Mouse (Mus musculus) gonadal fat pad, adult 2 months (tissue): Measurements from ENCODE around the gene Pacsin2. TPM values are rescaled to one million over a fixed set of nuclear protein-coding genes. Genes with fewer than 3 reads are reported as not detected.
"Not testable (repeated sequence)": the region's sequence is repeated elsewhere in the genome, so short reads cannot be mapped to it uniquely, and the experiment has no call there.

Experiments used
- DNase-seq: peaks from one replicate; pipeline ENCODE4 v3.0.0-alpha.2; 2012; ENCODE audit warnings: low read depth
- polyA plus RNA-seq: library from polyadenylated mRNA; depleted of rRNA; stranded (reverse); fragments of >200 nt; gene quantifications from 2 replicates; pipeline ENCODE4 v1.2.3, GENCODE M21; 2012

The Pacsin2 gene
- polyA plus RNA-seq, 1 experiment = 39.6 TPM

DNA sequence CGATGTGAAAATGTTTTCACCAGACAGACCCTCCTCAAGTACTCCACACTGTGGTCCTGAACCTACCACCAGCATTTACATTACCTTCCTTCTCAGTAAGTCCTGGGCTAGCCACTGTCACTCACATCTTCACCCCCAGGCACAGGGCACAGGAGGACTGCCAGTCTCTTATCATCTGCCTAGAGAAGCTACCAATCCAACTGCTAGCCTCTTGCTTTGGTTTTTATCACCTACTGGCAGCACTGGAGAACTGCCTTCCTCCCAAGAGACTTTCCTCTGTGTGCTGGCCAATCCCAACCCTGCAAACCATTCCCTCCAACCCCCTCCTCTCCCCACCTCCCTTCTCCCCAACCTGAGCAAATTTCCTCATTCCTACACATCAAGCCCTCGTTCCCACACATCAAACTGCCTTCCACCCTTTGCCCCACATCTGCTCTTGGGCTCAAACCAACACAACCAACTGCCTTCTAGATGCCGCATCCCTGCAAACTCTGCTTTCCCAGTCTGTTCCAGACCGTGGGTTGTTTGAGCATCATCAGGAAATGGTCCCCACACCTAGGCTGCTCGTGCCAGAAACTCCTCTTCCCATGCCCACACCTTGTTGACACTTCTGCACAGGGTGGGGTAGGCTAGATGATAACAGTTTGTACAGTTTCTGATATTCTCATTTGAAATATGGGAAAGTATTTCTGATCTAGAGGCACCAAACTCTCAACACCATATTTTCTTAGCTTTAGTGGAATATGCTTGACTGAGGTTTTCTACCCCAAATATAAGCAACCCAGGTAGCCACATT lies 40.6 kb downstream of the Pacsin2 start:
- no peak for DNase-seq

DNA sequence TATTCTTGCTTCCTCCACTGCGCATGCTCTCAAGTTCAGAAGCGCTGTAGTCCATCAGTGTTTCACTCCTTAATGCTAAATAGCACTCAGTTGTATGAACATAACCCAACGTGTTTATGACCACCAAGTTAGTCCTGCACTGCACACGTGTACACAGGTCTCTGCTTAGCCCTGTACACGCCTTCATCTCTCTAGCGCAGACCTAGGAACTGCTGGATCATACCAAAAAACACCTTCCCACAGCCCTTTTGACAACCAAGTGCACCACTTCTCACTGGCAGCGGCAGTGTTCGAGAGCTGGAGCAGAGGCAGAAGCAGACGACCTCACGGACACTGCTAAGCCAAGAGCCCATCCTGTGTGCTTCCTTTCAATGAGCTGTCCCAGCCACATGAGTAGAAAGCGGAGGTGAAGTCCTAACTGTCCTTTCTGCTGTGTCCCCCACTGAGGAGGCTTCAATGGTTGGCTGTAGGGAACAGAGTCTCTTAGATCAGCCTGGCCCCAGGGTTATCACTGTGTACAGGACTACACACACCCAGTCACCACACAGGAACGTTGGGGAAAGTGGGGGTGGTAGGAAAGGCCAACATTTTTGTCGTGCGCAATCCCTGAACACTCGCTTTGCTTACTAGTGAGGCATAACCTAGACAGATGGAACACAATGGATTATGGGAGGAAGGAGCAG lies 42.0 kb downstream of the Pacsin2 start:
- DNase-seq = no peak

DNA sequence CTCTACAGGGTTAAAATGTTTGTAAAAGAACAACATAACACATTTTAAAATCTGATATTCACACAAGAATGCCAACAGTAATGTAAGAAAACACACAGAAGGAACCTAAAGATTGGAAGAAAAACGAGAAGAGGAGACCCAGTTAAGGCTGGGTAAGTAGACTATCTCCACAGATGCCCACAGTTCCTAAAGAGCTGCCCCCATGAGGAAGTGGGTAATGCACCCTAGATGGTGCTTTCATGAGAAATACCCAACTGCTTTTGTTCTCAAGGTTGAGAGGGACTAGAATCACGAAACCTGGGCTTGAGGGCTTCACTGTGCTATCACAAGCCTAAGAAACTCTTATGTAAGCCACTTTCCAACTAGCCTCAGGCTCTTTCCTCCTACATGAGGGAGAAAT lies 44.8 kb downstream of the Pacsin2 start:
- DNase-seq = peak; percentile 50

DNA sequence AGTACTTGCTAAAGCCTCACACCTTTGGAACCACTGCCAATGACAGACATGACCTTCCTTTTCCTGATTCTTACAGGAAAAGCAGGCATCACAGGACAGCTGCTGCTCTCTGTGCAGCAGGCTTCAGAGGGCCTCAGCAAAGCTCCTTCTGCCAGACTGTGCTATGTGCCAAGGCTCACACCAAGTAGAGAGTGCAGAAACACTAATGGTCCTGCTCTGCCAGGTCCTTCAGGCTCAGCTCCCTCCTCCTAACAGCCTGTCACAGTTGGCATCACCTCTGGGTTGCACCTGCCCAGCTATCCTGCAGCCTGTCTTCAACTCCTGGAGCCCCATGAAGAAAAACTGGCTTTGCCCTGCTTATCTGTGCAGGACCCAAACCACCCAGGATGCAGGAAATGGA lies 45.7 kb downstream of the Pacsin2 start:
- peak; percentile 70 for DNase-seq

DNA sequence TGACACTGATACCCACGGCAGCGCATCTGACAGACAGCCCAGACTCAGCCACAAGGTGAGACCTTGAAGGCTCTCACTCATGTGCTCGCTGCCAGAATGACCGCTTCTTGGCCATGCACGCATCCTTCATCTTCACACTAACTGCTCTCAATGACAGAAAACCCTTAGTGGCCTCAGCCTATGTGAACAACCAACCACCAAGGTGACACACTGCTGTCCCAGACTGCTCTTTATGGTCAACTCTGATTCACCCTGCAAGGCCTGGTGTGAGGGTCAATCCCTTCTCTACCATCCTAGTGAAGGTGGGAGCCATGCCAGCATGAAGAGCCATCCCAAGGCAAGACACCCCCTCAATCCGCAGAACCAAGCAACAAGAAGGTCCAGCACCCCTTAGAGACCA lies 46.5 kb downstream of the Pacsin2 start:
- DNase-seq = no peak

DNA sequence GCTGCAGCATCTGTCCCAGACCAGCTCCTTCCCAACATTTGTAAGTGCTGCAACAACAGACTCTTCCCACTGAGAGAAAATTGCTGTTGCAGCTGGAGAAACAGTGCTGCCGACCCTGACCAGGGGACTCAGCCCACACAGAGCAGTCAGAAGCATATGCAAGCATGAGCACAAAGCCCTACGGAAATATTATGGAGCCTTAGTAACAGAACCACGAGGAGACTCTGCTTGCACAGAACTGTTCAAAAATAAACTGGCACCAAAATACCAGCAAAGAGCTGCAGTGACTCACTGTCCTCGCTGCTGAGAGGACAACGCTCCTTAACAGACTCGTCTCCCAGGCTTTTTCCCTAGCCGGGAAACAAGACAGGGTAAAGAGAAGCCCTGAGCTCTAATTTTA lies 47.0 kb downstream of the Pacsin2 start:
- DNase-seq = no peak

DNA sequence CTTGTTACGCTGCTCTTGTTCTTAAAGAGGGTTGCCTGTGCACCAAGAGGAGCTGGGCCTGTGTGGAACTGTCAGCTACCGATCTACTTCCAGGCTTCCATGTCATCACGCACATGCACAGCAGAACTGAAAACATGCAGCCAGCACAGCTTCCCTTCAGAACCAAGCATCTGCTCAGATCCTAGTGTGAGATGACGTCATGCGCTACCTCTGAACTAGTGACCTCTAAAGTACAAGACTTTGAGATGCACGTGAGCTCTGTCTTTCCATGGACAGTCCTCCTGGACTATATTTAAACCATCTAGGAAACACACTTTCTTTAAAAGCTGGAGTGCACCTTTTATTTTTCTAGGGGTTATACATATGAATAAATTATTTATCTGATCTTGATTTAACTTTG lies 49.0 kb downstream of the Pacsin2 start:
- no peak for DNase-seq

DNA sequence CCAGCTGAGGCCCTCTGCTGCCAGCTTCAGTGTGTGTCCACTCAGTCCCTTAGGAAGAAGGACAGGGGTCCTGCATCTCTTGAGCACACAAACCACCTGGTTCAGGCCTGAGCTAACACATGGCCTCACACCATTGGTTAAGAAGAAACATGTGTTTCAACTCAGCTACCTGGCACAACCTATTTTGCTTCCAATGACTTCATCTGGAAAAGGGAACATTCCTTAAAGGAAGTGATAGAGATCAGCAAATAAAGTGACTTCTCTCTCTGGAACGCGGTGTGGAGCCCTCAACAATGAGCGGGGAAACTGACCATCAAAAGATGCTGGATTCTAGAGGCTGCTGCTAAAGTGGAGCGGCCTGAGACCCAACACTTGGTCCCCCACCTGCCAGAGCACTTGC lies 52.8 kb downstream of the Pacsin2 start:
- DNase-seq = no peak

DNA sequence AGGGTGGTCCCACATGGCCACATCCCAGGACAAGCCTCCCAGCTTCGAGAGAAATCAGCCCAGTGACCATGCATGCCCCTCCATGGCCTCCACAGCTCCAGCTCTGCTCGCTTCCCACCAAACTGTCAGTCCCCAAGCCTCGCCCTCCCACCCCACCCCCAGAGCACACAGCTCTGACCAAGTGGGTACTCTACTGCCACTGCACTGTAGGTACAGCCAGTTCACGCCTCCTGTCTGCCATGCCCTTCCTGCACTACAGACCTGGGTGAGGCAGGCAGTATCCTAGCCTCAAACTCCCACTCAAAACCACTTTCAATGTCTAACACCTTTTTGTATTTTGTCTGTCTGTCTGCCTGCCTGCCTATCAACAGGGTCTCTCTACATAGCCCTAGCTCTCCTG lies 53.7 kb downstream of the Pacsin2 start:
- DNase-seq = no peak

DNA sequence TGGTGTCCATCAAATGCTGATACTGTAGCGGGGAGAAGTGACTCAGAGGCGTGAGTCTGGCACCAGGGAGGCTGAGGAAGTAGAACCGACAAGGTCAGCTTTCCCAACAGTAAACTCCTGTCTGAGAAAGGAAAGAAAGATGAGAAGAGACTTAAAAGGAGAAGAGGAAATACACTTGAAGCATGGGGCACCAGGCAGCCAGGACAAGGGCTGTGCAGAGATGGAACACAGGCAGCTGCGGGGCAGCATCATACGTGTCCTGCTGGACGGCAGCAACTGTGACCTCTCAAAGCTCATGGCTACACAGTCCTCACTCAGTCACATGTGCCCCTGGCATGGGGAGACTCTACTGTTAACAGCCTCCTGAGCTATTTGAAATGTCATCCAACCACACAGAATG lies 54.1 kb downstream of the Pacsin2 start:
- no peak for DNase-seq

DNA sequence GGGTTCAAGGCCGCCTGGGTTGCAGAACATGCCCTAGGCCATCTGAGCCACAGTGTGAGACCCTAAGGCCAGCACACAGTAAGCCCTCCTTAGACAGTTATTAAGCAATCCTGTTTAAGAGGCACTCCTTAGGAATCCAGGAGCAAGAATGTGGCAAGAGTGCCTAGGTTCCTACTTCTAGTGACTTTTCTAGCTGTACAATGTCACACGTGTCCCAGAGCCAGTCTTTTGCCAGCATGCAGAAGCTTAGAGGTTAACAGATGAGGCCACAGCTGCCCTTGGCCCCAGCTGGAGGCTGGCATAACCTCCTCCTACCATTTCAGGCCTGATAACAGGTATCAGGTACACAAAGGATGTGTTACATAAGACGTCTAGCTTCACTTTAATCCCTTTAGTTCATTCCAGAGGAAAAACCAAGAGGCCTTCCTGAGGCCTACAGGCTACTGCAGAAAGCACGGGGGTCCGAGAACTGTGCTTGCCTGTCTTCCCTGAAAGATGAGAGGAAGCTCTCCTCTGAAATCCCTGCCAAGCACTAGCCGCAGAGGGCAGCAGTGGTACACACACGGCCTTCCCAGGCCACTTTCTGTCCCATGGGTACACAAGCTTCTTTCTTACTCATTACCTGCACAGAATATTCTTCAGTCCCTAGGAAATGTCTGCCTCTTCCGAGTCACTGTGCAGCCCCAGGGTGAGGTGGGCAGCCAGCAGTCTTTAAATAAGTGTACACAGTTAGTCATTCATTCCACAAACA lies 55.5 kb downstream of the Pacsin2 start:
- no peak for DNase-seq

DNA sequence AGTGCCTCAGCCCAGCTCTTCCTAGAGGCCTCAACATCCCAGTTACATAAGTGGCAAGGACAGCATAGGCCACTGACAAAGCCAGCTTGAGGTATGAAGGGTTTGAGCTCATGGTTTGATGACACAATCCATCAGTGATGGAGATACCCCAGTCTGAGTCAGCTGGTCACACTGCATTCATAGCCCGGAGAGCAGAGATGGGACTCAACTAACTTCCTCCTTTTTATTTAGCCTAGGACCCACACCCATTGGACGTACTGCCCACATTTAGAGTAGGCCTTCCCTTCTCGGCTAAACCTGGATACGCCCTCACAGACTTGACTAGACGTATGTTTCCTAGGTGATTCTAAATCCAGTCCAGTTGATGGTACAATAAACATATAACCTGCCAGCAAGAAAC lies 56.2 kb downstream of the Pacsin2 start:
- no peak for DNase-seq

DNA sequence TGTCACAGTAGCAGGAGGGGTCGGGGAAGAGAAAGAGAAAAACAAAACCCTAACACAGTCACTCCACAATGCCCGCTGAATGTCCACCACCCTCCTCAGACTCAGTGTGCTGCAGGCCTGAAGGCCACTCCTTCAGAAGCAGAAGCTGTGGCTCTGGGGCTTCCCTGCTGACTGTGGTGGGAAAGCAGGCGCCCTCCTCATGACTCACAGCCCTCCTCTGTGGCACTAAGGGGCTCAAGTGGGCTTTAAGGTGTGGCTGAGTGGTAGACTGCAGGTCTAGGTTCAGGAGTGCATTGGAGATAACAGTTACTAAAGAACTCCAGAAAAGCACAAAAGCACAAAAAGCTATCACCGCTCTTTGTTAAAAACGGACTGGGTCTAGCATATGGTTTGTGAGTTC lies 56.9 kb downstream of the Pacsin2 start:
- DNase-seq = no peak

DNA sequence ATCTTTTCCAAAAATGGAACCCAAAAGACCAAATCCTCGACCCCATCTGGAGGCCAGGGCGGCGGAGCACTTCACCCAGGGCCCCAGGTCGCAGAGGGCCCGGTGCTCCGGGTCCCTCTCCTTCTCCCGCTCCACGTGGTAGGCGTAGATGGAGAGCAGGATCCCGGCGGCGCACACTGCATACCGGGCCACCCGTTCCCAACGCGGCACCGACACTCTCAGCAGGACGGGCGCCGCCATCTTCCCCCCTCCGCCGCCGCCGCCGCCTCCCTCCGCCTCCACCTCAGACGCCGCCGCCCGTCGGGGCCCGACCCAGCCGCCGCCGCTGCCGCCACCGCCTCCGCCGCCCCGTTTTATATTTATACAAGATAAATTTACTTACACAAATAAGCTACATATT lies 58.5 kb downstream of the Pacsin2 start:
- DNase-seq = not testable (repeated sequence)

DNA sequence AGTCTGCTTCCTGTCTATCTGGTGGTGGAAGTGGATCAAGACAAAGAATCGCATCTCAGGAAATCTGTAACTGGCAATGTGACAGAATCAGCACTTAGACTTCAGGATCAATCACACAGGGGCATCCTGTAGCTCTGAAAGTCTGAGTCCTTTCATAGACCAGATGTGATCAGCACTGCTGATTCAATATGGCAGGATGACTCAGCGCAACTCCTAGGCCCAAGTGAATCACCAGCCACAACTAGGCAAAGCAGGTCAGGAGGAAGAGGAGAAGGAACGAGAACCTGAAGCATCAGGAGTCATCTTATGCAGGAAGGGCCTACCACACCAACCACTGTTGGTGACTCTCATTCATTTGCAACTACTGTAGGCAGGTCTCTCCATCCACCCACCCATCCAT lies 60.4 kb downstream of the Pacsin2 start:
- no peak for DNase-seq

DNA sequence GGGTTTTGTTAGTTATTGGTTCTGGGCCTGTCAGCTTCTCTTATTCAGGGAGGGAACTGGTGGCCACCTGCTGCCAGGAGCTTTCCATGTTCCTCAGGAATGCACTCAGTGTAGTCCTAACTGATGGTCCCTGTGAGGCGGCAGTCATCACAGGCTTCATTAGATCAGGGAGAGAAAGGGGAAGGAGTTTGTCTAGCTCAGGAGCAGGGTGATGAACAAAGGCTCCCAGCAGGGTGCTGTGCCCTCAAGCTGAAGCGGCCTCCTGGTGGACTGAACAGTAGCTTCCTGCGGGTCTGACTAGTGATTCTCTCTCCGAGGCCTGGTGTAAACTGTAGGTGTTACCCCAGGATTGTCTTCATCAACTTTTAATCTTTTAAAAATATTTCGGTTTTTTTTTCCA lies 61.4 kb downstream of the Pacsin2 start:
- no peak for DNase-seq

DNA sequence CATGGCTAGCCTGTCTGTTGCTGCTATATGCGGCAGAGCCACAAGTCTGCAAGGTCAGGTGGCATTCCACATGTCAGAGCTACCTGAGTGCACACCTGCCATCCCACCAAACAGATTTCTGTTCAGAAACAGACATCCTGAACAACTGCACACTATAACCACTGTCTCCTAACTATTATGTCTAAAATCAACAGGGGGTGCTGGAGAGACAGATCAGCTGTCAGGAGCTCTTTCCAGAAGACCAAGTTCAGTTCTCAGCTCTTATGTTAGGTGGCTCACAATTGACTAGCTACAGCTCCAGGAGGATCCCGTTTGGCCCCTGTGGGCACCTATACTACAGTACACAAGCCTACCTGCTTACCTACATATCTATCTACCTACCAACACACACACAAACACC lies 71.7 kb downstream of the Pacsin2 start:
- no peak for DNase-seq

DNA sequence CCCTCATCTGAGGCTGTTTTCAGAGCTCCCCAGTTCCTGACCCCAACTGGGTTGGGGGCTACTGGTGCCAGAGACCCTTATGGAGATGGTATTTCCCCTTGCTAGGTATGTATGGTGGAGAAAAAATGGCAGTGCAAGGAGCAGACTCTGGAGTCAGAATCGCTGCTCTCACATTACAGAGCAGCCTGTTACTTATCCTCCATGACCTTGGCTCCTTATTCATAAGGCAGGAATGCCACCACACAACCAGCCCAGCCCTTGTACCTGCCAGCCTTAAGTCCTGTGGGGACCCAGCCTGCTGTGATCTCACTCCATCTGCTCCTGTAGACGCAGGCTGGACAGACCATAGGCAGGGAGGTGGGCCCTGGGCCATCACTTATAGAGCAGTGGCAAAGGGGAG lies 76.5 kb downstream of the Pacsin2 start:
- DNase-seq = no peak

DNA sequence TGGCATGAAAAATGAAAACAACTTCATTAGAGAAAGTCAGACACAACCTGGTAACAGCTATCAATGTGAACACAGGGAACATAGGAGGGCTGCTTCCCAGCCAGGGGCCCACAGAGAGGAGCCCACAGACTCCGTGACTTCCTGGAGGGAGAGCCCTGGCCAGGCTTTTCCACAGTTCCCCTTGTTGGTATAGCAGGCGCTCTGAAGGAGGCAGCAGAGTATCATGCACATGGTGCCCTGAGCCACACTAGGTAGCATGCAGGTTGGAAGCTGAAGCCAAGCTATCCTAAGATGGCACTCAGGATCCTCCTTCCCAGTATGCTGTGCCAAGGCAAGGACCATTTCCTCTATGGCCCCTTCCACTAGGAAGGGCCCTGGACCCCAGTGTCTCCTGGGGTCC lies 80.8 kb downstream of the Pacsin2 start:
- no peak for DNase-seq

DNA sequence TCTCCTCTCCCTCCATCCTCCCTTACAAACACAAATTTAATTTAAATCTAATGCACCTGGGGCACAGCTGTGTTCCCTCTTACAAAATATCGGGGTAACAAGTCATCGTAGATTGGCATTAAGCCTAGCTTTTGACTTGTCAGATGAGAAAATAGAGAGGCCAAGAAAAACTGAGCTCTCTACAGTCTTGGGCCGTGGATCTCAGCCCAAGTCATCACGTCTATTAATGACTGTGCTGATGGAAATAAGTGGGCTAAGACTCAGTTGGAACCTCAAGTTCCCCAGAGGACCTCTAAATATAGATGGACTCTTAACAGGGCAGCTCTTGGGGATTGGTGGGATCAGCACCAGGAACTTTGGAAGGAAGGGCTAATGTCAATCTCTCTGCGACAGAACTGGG lies 81.3 kb downstream of the Pacsin2 start:
- peak; percentile 75 for DNase-seq

DNA sequence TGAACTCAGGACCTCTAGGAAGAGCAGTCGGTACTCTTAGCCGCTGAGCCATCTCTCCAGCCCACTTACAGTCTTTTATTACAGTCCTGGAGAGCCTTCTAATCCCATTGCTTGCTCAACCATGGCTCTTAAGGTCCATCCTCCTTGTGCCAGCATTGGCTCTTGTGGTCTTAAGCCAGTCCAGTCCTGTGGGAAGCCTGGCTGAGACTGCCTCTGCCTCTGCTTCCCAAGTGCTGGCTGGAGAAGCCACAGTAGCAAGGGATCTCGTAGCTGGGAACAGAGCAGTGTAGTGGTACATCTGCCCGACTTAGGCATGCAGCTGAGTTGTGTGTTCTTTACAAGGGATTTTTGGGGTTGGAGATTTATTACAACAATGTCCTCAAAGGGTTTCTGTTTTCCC lies 81.9 kb downstream of the Pacsin2 start:
- DNase-seq = peak; percentile 82

DNA sequence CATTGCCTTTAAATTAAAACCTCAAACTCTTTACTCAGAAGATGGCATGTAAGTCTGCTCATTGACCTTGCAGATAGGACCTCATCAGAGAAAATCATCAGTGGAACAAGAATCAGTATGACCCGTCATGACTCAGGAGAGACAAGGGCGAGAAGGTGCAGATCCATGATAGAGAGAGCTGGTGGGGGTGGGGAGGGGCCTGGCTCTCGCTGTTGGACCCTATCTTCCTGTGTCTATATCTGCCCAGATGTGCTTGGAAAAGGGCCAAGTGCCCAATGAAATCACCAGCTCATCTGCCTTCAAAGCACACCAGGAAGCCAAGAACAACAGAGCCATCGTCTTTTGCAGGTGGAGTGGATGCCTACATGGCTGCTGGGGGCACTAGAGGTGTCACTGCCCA lies 87.3 kb downstream of the Pacsin2 start:
- no peak for DNase-seq

DNA sequence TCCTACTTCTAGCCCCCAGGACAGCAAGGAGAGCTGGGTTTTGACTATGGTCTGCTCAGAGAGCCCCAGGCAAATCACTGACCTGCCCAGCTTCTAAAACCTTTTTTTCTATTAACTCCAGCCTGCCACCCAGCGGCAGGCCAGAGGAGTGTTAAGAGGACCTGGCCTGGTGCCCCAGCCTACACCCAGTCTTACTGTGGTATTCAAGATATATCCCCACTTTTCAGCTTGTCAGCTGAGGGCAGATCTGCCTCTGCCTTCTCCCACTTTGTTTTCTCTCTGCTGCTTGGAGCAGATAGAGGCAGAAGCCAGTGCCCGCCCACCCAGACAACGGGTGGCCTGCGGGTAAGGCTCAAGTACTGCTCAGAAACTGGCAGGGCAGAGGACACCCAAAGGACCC lies 89.3 kb downstream of the Pacsin2 start:
- no peak for DNase-seq
